Mouse (Mus musculus) lung, postnatal 36 days (tissue): ENCODE measurements around the gene Ftsj3.

Source experiments
- DNase-seq: peaks from one replicate; pipeline ENCODE4 v3.0.0; 2022; ENCODE audit warnings: mixed read lengths

The Ftsj3 gene

GRCm38 (mm10) chr11:106255685-106256451, at the start of gene Ftsj3, which contains the start of gene Psmc5:
Gene Ftsj3 (minus strand): TSS chr11:106256079.
Gene Psmc5 (plus strand): TSS chr11:106256154.
- DNase-seq = peak; percentile 99

- peak; percentile 42 for DNase-seq
These were observed 49.6 kb upstream of the Ftsj3 start for GRCm38 (mm10) chr11:106305348-106306064.

DNA sequence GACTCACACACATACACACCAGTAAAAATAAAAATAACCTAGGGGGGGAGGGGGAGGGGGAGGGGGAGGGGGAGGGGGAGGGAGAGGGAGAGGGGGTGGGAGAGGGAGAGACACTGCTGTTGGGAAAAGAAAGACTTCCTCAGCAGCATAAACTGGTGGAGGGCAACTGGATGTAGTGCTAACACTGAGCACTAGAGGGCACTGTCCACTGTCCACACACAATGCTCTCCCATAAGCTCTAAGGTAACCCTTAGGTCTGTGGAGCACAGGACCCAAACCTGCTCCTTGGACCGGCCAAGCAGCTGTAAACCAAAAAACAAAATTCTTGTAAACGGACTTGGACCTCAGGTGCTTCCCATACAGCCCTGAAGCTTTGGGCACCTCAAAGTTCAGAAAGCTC, 46.8 kb upstream of the Ftsj3 start:
- peak; percentile 76 for DNase-seq

- DNase-seq = no peak
These were observed 45.9 kb upstream of the Ftsj3 start, which contains the start of gene Gh for GRCm38 (mm10) chr11:106301765-106302164. Gene Gh (minus strand): TSS chr11:106301865.

DNA sequence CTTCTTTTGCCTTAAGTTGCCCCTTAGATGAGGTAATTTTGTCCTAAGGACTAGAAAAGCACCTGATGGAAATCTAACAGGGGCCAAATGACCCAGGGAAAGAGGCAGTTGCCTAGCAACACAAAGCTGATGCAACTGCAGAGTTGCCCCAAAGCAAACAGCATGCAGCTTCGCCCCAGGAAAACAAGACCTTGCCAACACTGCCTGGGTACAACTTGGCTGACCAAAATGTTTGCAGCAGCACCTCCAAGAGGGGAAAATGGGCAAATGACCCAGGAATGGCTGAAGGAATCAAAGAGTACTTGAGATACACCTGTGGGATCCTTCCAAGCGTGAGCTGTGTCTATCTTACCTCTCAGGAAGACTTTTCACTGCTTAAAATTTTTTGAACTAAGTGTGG, 36.0 kb upstream of the Ftsj3 start:
- DNase-seq = peak; percentile 82

DNA sequence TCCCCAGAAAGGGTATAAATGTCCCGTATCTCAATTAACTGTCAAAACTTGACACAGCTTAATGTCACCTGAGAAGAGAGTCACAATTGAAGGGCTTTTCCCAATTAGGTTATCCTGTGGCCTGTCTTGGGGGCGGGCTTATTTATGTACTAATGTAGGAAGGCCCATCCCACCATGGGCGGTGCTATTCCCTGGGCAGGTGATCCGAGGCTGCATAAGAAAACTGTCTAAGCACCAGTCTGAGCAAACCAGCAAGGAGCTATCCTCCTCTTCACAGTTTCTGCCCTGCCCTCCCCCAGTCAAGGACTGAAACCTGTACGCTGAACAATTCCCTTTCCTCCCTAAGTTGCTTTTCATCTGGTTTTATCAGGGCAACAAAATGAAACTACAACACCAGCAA, 34.5 kb upstream of the Ftsj3 start:
- no peak for DNase-seq

- peak; percentile 64 for DNase-seq
These were observed 33.5 kb upstream of the Ftsj3 start for GRCm38 (mm10) chr11:106289369-106289768.

DNA sequence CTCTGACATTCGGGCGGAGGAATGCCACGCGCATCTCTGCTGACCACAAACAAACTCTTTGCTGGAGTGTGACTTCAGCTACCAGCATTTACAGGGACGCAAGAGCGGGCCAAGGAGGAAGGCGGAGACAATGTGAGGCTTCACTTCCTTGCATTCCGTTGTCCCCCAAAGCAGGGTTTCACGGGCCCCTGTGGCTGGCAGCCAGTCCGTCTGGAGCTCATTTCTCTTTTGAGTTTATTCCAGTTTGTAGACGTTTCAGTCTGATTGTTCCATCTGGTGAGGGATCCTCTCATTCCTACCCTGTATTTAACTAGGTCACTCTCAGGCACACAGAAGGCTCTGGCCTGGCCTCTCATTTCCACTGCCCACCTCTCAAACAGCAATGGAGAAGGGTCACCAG, 31.1 kb upstream of the Ftsj3 start:
- DNase-seq = no peak

DNA sequence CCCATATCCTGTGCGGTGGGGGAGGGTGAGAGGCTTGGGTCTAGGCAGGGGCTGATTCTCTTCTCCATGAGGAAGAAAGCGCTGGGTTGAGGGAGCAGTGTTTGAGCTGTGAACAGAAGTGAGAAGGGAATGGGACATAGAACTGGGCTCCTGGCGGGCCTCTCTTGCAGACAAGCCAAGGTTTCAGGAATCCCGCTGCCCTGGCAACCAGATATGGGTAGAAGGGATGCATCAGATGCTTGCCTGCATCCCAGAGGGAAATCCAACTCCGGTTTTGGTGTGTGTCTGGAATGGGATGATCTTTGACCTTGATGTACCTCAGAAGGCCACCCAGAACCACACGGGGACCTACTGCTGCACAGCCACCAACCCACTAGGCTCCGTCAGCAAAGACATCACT, 30.3 kb upstream of the Ftsj3 start:
- no peak for DNase-seq

DNA sequence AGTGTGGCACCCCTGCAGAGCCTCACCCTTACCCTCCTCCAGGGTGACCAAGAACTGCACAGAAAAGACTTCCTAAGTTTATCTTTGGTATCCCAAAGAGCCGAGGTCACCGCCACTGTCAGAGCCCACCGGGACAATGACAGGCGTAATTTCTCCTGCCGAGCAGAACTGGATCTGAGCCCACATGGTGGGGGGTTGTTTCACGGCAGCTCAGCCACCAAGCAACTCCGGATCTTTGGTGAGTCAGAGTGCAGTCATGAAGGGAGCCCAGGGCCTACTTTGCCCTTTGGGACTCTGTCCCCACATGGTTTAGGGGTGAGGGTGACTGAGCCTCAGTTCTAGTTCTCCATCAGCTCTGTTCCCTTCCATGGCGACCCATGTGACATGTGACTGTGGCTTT, 28.2 kb upstream of the Ftsj3 start:
- DNase-seq = no peak

DNA sequence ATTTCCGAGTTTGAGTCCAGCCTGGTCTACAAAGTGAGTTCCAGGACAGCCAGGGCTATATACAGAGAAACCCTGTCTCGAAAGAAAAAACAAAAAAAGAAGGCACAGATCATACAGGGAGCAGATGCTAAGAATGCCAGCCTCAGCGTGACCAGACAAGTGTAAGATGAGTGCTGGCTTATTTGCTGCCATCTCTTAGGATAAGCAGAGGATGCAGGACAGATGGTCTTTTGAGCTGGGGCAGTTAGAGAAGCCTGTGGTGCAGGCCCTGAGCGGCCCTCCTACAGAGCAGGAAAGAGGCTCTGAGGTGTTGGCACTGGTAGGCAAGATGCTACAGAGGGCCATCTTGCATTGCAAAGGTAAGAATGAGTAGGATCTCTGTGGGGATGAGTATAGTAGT, 27.5 kb upstream of the Ftsj3 start:
- DNase-seq = no peak

DNA sequence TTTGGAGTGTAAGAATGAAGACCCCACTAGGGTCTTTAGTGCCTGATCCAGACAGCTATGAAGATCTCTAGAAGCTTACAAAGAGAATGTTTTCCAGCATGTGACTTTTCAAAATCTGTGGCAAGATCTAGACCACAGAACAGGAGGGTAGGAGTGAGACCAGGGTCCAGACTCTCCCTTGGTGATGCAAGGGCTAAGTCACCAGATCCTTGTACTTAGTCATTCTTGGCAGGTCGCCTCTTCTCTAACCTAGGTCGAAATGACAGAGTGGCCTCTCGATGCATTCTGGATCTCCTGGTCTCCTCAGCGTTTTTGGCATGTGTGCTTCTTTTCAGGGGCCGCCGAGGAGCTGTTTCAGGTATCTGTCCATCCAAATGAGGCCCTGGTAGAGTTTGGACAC, 26.6 kb upstream of the Ftsj3 start:
- no peak for DNase-seq

- peak; percentile 97 for DNase-seq
These were observed 20.6 kb upstream of the Ftsj3 start, which contains the start of gene Tcam1 for GRCm38 (mm10) chr11:106276454-106276853. Gene Tcam1 (plus strand): TSS chr11:106276672.

- DNase-seq = peak; percentile 82
These were observed 19.1 kb upstream of the Ftsj3 start for GRCm38 (mm10) chr11:106274971-106275411.

GRCm38 (mm10) chr11:106274374-106274773, 18.5 kb upstream of the Ftsj3 start:
- no peak for DNase-seq

DNA sequence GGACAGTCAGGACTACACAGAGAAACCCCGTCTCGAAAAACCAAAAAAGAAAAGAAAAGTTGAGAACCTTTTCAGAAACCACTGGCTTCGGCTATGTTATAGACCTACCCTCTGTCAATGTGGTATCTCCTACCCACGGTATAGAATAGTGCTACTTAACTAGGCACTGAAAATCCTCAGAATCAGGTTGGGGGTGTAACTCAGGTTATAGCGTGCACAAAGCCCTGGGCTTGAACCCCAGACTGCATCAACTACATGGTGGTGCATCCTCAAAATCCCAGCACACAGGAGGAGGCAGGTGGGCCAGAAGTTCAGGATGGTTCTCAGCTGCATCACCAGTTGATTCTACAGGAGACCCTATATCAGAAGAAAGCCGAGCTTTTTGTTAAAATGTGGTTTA, 17.9 kb upstream of the Ftsj3 start:
- no peak for DNase-seq

DNA sequence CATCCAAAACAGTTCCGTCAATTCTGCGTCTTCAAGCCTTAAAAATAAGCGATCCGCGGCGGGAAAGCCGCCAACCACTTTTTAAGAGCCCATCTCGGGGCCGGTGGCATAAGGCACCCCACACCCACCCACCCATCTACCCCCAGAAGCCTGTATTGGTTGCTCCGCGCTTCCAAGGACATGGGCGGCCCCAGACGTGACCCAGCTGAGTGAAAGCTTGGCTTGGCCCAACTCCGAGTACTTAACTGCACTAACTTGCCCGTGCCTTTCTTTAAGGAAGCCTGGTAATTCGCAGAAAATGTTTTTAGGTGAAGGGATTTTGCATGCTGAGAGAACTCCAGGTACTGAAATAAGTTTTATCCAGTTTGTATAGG, 17.4 kb upstream of the Ftsj3 start:
- DNase-seq = no peak

- DNase-seq = peak; percentile 100
These were observed 16.9 kb upstream of the Ftsj3 start, which contains the start of gene Smarcd2 for GRCm38 (mm10) chr11:106272644-106273310. Gene Smarcd2 (minus strand): TSS chr11:106272972.

DNA sequence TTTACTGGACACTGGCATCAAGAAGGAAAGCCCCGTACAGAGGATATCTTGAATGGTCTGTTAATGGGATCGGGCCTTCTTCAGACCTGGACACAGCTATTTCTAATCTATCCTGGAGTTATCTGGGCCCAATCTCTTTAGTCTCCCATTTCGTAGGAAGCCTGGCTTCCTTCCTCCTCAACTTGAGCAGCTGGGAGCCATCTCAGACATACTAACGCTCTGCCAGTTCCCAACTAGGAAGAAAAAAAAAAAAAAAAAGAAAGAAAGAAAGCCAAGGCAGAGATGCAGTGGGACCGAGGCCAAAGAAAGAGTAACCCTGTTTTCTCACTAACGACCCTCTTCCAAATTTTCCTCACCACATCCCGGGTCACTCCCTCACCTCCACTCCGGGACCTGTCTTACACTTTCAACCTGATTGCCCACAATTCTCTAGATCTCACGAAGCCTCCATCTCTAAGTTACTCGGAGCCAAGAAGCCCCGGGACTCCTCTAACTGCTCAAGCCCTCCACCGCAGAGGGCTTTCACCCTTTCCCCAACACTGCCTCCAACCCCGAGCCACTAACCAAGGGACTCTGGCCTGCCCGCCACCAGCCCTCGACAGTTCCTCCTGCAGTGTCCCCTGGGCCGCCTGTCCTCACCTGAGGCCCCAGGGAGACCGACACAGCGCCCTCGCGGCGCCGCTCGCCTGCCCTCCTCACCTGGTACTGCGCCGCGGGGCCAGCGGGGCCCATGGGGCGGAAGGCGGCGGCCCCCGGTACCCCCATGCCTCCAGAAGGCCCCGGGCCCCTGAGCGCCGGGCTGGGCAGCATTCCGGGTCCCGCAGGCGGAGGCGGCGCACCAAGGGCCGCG, 16.1 kb upstream of the Ftsj3 start:
- peak; percentile 48 for DNase-seq

DNA sequence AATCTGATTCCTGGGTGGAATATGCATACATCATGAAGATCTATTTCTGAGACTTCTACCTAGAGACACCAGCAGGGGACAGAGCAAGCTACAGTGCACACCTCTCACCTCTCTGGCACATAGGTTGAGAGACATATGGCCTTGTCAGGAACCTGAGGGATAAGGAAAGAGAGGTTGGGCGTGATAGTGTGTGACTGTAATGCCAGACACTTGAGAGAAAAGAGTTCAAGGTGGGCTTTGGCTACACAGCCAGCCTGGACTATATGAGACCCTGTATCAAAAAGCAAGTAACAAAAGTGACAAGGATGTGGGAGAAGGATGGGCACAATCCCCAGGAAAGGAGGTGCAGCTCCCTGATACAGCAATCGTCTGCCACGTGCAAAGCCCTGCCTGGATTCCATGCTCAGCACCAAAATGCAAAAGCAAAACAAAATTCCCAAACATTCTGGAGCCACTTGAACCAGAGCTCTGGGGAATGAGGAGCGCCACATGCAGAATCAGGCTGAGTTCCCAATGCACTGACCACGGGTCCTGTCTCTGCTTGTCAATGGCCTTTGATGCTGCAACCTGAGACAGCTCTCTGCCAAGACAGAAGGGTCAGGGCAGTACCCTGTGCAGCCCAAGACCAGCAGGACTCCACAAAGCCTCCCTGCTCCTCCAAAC, 15.4 kb upstream of the Ftsj3 start:
- no peak for DNase-seq

DNA sequence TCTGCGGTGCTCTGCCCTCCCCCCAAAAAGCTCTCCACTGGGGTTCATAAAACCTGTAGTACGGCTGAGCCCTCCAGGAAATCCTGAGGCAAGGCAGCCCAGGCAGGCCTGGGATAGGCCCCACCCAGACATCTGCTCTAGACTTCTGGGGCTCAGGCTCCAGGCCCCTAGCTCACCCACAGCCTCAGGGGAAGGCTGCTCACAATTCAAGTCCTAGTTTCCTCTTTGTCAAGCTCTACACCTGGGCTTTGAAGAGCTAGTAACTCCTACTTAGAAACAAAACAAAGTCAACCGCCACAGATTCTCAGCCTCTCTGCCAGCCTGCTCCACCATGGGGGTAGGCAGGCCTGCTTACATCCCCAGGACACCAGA, 13.2 kb upstream of the Ftsj3 start:
- peak; percentile 40 for DNase-seq
